Mouse (Mus musculus): ENCODE results near the gene Lin7a. TPM values are rescaled to one million over a fixed set of nuclear protein-coding genes. Genes with fewer than 3 reads are reported as not detected.

Lin7a gene
- total and polyA plus RNA-seq, 3 experiments = not detected

DNA sequence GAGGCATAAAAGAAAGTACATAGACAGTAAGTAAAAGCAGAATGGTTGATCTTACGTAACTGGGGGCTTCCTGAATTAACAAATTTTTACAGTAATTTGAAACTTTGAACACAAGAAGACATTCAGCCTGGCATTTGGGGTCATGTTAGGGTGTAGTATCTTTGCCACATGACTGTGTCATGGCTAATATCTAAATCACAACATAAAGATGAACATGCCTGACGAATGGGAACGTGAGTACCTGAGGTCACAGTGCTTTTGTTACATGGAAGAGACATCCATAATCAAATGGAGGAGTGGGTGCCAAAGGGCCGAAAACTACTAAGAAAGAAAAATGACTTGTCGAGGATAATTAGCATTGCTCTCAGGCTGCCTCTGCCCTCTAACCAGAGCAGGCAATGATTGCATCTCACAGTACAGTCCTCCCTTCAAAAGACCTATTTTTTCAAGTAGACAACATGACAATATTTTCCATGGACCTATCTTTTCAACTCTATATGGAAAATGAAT is 15.0 kb upstream of the Lin7a start:
- in situ Hi-C loops (cut with MboI; ENCODE audit: low pct_ligation_motif_present, low pct_unique_long_range_greater_than_20kb, low sequenced_read_pairs) = no loop called here
- Histone ChIP-seq H3K4me1 (ENCODE audit: control insufficient read depth in 1 of 2, insufficient read depth in 2 of 2) (no peaks in the 10 kb centered on the region), H3K27me3 (replicated peaks) (no peaks in the 10 kb centered on the region), H3K79me2 (replicated peaks; ENCODE audit: control insufficient read depth, extremely low read depth, insufficient read depth, poor library complexity, severe bottlenecking) (no peaks in the 10 kb centered on the region), H3K4me3 (replicated peaks in 1 of 3; ENCODE audit: low read depth in 2 of 3, low read length in 2 of 3, poor library complexity in 1 of 3) (no peak overlapping the region), H3K9me3 (replicated peaks; ENCODE audit: low read length) (peaks cover 14% of the 10 kb centered on the region), H3K4me2 (ENCODE audit: insufficient read depth, low read depth, poor library complexity, severe bottlenecking) (no peak overlapping the region), H3K9ac (ENCODE audit: insufficient read depth, low read depth) (no peak overlapping the region), H3K36me3 (replicated peaks in 1 of 2; ENCODE audit: control insufficient read depth in 1 of 2, insufficient read depth in 1 of 2, low read length in 1 of 2) (no peaks in the 10 kb centered on the region), H3K27ac (ENCODE audit: insufficient read depth, low read depth) (no peak overlapping the region)
- dilution Hi-C loops (cut with MboI; ENCODE audit: extremely low pct_ligation_motif_present, extremely low pct_unique_long_range_greater_than_20kb, low sequenced_read_pairs) = no loop called here
- DNase-seq (ENCODE audit: extremely low read depth) = no peak
- TF ChIP-seq POLR2A (IDR thresholded peaks at IDR 0.05; ENCODE audit: low read depth, low read length) = no peak
- TF ChIP-seq RAD21 (IDR thresholded peaks at IDR 0.05; ENCODE audit: low read depth, low read length) = no peak
- TF ChIP-seq MAX (IDR thresholded peaks at IDR 0.05; ENCODE audit: low read length) = no peak
- TF ChIP-seq NRF1 (IDR thresholded peaks at IDR 0.05; ENCODE audit: low read depth, low read length) = no peak
- TF ChIP-seq USF1 (IDR thresholded peaks at IDR 0.05; ENCODE audit: low read depth, low read length) = no peak
- TF ChIP-seq TBP (conservative IDR thresholded peaks at IDR 0.05; ENCODE audit: low read depth, low read length) = no peak

DNA sequence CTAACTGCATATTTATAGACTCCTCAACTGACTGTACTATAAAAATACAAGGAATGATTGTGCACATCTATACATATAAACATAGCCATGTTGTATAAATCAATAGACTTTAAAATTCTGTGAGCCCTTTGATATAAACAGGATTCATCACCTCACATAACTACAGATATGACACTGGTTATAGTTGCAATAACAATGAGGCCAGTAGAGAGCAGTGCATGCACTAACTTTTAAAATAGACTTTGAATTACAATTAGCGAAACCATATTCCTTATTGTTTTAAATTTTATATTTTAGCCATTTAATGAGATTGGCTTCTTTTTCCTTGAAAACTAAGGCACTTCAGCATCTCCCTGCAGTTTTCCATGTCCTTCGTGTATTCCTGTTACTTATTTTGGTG is 11.1 kb upstream of the Lin7a start:
- in situ Hi-C loops (cut with MboI; ENCODE audit: low pct_ligation_motif_present, low pct_unique_long_range_greater_than_20kb, low sequenced_read_pairs) = no loop called here
- no peaks in the 10 kb centered on the region for H3K27me3 ChIP-seq (replicated peaks)
- H3K9me3 ChIP-seq (replicated peaks; ENCODE audit: low read length) = peaks cover 18% of the 10 kb centered on the region
- no peak for DNase-seq (ENCODE audit: extremely low read depth)
- no peak overlapping the region for H3K9ac ChIP-seq (ENCODE audit: insufficient read depth, low read depth)
- no peak for TF ChIP-seq ELF1 (IDR thresholded peaks at IDR 0.05; ENCODE audit: low read depth, low read length)
- TF ChIP-seq POLR2A (IDR thresholded peaks at IDR 0.05; ENCODE audit: low read depth, low read length) = no peak
- TF ChIP-seq MAX (IDR thresholded peaks at IDR 0.05; ENCODE audit: low read length) = no peak
- TF ChIP-seq RCOR1 (conservative IDR thresholded peaks at IDR 0.05; ENCODE audit: low read depth, low read length) = no peak
- no peak for TF ChIP-seq E2F4 (IDR thresholded peaks at IDR 0.05; ENCODE audit: insufficient replicate concordance, low read depth, low read length)
- TF ChIP-seq USF2 (conservative IDR thresholded peaks at IDR 0.05; ENCODE audit: low read depth, low read length) = no peak
- dilution Hi-C loops (cut with MboI; ENCODE audit: extremely low pct_ligation_motif_present, extremely low pct_unique_long_range_greater_than_20kb, low sequenced_read_pairs) = no loop called here
- no peak overlapping the region for H3K4me2 ChIP-seq (ENCODE audit: insufficient read depth, low read depth, poor library complexity, severe bottlenecking)
- no peaks in the 10 kb centered on the region for H3K4me1 ChIP-seq (ENCODE audit: control insufficient read depth in 1 of 2, insufficient read depth in 2 of 2)
- H3K4me3 ChIP-seq (replicated peaks in 1 of 3; ENCODE audit: low read depth in 2 of 3, low read length in 2 of 3, poor library complexity in 1 of 3) = no peak overlapping the region
- H3K36me3 ChIP-seq (replicated peaks in 1 of 2; ENCODE audit: control insufficient read depth in 1 of 2, insufficient read depth in 1 of 2, low read length in 1 of 2) = no peaks in the 10 kb centered on the region
- no peaks in the 10 kb centered on the region for H3K79me2 ChIP-seq (replicated peaks; ENCODE audit: control insufficient read depth, extremely low read depth, insufficient read depth, poor library complexity, severe bottlenecking)
- H3K27ac ChIP-seq (ENCODE audit: insufficient read depth, low read depth) = no peak overlapping the region

DNA sequence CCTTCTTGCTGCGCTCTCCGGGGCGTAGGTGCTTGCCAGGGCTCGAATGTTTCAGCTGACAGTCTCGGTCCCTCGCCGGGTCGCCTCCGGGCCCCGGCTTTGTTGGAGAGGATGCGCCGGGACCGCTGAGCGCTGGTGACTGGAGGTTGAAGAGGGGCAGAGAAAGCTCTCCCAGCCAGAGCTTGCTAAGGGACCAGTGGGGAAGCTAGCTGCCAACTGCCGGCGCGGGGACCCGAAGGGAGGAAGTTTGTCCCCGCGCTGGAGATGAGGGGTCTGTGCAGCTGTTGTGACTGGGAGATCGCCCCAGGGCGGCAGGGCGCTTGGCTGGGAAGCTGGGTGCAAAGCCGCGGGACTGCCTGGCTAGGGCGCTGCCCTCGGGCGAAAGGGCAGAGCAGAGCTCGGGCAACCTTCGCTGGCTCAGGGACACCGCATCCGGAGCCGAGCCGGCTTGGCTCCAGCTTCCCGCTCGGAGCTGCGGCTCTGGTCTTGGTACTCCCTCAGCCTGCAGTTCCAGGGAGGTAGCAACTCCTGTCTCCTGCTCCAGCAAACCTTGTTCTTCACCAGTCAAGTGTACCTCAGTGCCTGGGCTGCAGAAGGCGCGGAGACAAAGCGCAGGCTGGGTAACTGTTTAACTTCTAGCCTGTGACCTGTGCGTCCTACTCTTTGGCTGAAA is 781 bp downstream of the Lin7a start:
- DNase-seq (ENCODE audit: extremely low read depth) = no peak
- peaks cover 40% of the 10 kb centered on the region for H3K9me3 ChIP-seq (replicated peaks; ENCODE audit: low read length)
- H3K27ac ChIP-seq (ENCODE audit: insufficient read depth, low read depth) = no peak overlapping the region
- dilution Hi-C loops (cut with MboI; ENCODE audit: extremely low pct_ligation_motif_present, extremely low pct_unique_long_range_greater_than_20kb, low sequenced_read_pairs) (no loop called here), in situ Hi-C loops (cut with MboI; ENCODE audit: low pct_ligation_motif_present, low pct_unique_long_range_greater_than_20kb, low sequenced_read_pairs) (no loop called here)
- no peak overlapping the region for H3K4me2 ChIP-seq (ENCODE audit: insufficient read depth, low read depth, poor library complexity, severe bottlenecking)
- no peak for TF ChIP-seq ETS1 (conservative IDR thresholded peaks at IDR 0.05; ENCODE audit: low read depth, low read length)
- H3K27me3 ChIP-seq (replicated peaks) = no peaks in the 10 kb centered on the region
- H3K9ac ChIP-seq (ENCODE audit: insufficient read depth, low read depth) = no peak overlapping the region
- no peak overlapping the region for H3K4me3 ChIP-seq (replicated peaks in 1 of 3; ENCODE audit: low read depth in 2 of 3, low read length in 2 of 3, poor library complexity in 1 of 3)
- H3K79me2 ChIP-seq (replicated peaks; ENCODE audit: control insufficient read depth, extremely low read depth, insufficient read depth, poor library complexity, severe bottlenecking) = no peaks in the 10 kb centered on the region
- H3K36me3 ChIP-seq (replicated peaks in 1 of 2; ENCODE audit: control insufficient read depth in 1 of 2, insufficient read depth in 1 of 2, low read length in 1 of 2) = no peaks in the 10 kb centered on the region
- H3K4me1 ChIP-seq (ENCODE audit: control insufficient read depth in 1 of 2, insufficient read depth in 2 of 2) = no peaks in the 10 kb centered on the region
